Mouse (Mus musculus): ENCODE data around the gene Ralgps2. TPM values are rescaled to one million over a fixed set of nuclear protein-coding genes. Genes with fewer than 3 reads are reported as not detected.
A peak's percentile ranks its signal among the peaks of the same experiment; 100 is the strongest.

Ralgps2 gene
- 50.5 and 65.8 TPM in 2 replicates for polyA plus RNA-seq (2011; ENCODE audit: insufficient read depth, insufficient read length, low read depth, missing spikeins)

DNA sequence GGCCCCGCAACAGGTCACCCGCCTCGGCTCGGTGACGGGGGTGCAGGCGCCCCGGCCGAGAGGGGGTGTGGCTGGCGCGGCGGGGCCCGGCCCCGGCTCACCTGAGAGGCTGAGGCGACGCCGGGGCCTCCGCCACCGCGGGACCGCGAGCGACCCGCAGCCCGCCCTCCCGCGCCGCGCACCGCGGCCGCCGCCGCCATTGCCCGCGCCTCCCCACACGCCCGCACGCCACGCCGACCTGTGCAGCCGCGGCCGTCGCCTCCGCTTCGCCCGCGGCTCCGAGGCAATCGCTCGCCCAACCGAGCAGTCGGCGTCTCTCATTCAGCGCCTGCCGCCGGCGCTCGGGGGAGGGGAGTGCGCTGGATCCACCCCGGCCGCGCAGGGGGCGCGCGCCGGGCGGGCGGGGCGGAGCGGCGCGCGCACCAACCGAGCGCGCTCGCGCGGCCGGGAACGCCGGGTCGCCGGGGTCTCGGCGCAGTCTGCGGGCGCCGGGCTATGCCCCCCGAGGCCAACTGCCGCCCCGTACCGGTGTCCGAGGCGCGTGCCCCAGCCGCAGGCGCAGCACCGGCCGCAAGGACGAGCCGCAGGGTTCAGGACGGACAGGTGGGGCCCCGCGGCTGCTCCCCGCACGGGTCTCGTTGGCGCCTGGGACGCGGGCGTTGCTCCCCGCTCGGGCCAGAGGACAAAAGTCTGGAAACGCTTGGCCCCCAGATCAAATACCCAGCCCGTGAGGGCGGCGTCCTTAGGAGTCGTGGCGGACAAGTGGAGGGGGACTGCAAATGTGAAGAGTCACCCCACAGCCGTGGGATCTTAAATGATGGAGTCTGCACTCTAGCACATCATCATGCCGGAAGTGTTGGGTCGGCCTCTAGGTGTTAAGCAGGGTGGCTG lies at the start of gene Ralgps2:
Gene Ralgps2 (minus strand): TSS at position 376 of the 891 bp plus-strand sequence.
- Histone ChIP-seq H3K36me3 (ENCODE audit: control insufficient read depth, insufficient read depth, low read length, poor library complexity, severe bottlenecking) (no peaks in the 10 kb centered on the region), H3K9me3 (replicated peaks; ENCODE audit: control insufficient read depth, insufficient read depth, low read length, poor library complexity, severe bottlenecking) (no peaks in the 10 kb centered on the region), H3K27ac (ENCODE audit: insufficient read depth, low read length) (peak within 1 kb of the TSS; percentile 60), H3K4me1 (ENCODE audit: control insufficient read depth, insufficient read depth, low read length) (peaks cover 5% of the 10 kb centered on the region), H3K27me3 (ENCODE audit: control insufficient read depth, insufficient read depth, low read length, poor library complexity, severe bottlenecking) (no peaks in the 10 kb centered on the region; the same call in 1 of the 2 replicates), H3K9ac (ENCODE audit: low read depth, poor library complexity, severe bottlenecking) (peak within 1 kb of the TSS; percentile 94), H3K4me3 (ENCODE audit: low read depth, low read length) (peak within 1 kb of the TSS; percentile 90)
- TF ChIP-seq EP300 (IDR thresholded peaks at IDR 0.05; ENCODE audit: insufficient read depth, low read depth, low read length): no peak
- no peak for TF ChIP-seq POLR2A (IDR thresholded peaks at IDR 0.05; ENCODE audit: insufficient read depth, low read length)
- no peak for TF ChIP-seq CTCF (IDR thresholded peaks at IDR 0.05; ENCODE audit: low read depth, low read length)

DNA sequence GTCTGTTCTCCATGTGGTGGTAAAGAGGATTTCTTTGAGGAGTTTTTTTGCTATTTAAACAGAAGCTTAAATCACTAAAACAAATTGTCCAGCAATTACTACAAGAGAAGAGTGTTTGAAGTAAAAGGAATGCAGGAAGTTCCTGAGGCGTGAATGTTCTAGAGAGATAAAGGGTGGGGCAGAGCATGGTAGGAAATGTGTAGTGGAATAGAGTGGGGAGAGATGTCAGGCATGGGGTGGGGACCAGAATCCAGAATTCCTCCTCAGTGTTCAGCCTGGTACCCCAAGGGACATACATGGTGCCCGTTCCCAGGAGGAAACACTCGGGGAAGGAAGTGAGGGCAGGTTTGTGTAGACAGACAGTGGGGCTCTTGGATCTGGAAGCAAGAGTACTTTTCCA lies 48.1 kb upstream of the Ralgps2 start:
- Histone ChIP-seq H3K9me3 (replicated peaks; ENCODE audit: control insufficient read depth, insufficient read depth, low read length, poor library complexity, severe bottlenecking) (no peaks in the 10 kb centered on the region), H3K27me3 (ENCODE audit: control insufficient read depth, insufficient read depth, low read length, poor library complexity, severe bottlenecking) (no peaks in the 10 kb centered on the region), H3K4me1 (ENCODE audit: control insufficient read depth, insufficient read depth, low read length) (peaks cover 10% of the 10 kb centered on the region), H3K27ac (ENCODE audit: insufficient read depth, low read length) (no peak overlapping the region), H3K36me3 (ENCODE audit: control insufficient read depth, insufficient read depth, low read length, poor library complexity, severe bottlenecking) (no peaks in the 10 kb centered on the region), H3K9ac (ENCODE audit: low read depth, poor library complexity, severe bottlenecking) (no peak overlapping the region), H3K4me3 (ENCODE audit: low read depth, low read length) (no peak overlapping the region)
- no peak for TF ChIP-seq POLR2A (IDR thresholded peaks at IDR 0.05; ENCODE audit: insufficient read depth, low read length)
- TF ChIP-seq CTCF (IDR thresholded peaks at IDR 0.05; ENCODE audit: low read depth, low read length): no peak
- no peak for TF ChIP-seq EP300 (IDR thresholded peaks at IDR 0.05; ENCODE audit: insufficient read depth, low read depth, low read length)

DNA sequence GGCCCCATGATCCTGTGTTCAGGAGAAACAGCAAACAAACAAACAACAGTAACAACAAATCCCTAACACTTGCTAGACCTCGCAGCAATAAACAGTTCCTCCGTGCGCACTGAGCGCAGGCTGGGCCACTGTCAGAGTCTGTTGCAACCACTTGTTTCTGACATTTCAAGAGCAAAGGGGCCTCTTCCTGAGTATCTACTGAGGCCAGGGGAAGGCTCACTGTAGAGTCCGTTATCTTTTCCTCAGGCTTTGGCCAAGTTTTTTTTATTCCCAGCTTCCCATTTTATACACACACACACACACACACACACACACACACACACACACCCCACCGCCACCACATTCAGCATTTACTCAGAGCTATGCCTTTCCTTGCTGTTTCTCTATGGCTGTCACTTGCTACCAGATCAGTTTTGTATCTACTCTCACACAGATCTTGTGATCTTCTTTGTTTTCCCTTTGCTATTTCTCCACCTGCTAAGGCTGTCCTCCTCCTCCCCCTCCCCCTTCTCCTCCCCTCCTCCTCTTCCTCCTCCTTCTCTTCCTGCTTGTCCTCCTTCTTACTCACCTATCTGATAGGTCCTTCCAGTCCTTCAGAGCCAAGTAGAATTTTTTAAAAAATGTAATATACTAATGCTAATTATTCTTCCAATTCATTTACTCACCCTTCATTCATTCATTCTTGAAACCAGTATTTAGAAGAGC lies 47.4 kb upstream of the Ralgps2 start:
- Histone ChIP-seq H3K27me3 (ENCODE audit: control insufficient read depth, insufficient read depth, low read length, poor library complexity, severe bottlenecking) (no peaks in the 10 kb centered on the region), H3K9ac (ENCODE audit: low read depth, poor library complexity, severe bottlenecking) (no peak overlapping the region), H3K36me3 (ENCODE audit: control insufficient read depth, insufficient read depth, low read length, poor library complexity, severe bottlenecking) (no peaks in the 10 kb centered on the region), H3K4me3 (ENCODE audit: low read depth, low read length) (no peak overlapping the region), H3K9me3 (replicated peaks; ENCODE audit: control insufficient read depth, insufficient read depth, low read length, poor library complexity, severe bottlenecking) (no peaks in the 10 kb centered on the region), H3K27ac (ENCODE audit: insufficient read depth, low read length) (no peak overlapping the region), H3K4me1 (ENCODE audit: control insufficient read depth, insufficient read depth, low read length) (peaks cover 15% of the 10 kb centered on the region)
- TF ChIP-seq CTCF (IDR thresholded peaks at IDR 0.05; ENCODE audit: low read depth, low read length): no peak
- TF ChIP-seq EP300 (IDR thresholded peaks at IDR 0.05; ENCODE audit: insufficient read depth, low read depth, low read length): no peak
- TF ChIP-seq POLR2A (IDR thresholded peaks at IDR 0.05; ENCODE audit: insufficient read depth, low read length): no peak

GRCm38 (mm10) chr1:156985657-156986640 lies 46.5 kb upstream of the Ralgps2 start:
- TF ChIP-seq POLR2A (IDR thresholded peaks at IDR 0.05; ENCODE audit: insufficient read depth, low read length) (no peak), CTCF (IDR thresholded peaks at IDR 0.05; ENCODE audit: low read depth, low read length) (no peak), EP300 (IDR thresholded peaks at IDR 0.05; ENCODE audit: insufficient read depth, low read depth, low read length) (0 out of 2 replicates have a peak, but pooled peaks have one; percentile 21)
- H3K9ac ChIP-seq (ENCODE audit: low read depth, poor library complexity, severe bottlenecking): no peak overlapping the region
- H3K4me3 ChIP-seq (ENCODE audit: low read depth, low read length): no peak overlapping the region
- no peaks in the 10 kb centered on the region for H3K9me3 ChIP-seq (replicated peaks; ENCODE audit: control insufficient read depth, insufficient read depth, low read length, poor library complexity, severe bottlenecking)
- no peaks in the 10 kb centered on the region for H3K36me3 ChIP-seq (ENCODE audit: control insufficient read depth, insufficient read depth, low read length, poor library complexity, severe bottlenecking)
- H3K27me3 ChIP-seq (ENCODE audit: control insufficient read depth, insufficient read depth, low read length, poor library complexity, severe bottlenecking): no peaks in the 10 kb centered on the region
- H3K4me1 ChIP-seq (ENCODE audit: control insufficient read depth, insufficient read depth, low read length): peaks cover 15% of the 10 kb centered on the region
- H3K27ac ChIP-seq (ENCODE audit: insufficient read depth, low read length): no peak overlapping the region

- TF ChIP-seq POLR2A (IDR thresholded peaks at IDR 0.05; ENCODE audit: insufficient read depth, low read length) (no peak), EP300 (IDR thresholded peaks at IDR 0.05; ENCODE audit: insufficient read depth, low read depth, low read length) (peak; percentile 79), CTCF (IDR thresholded peaks at IDR 0.05; ENCODE audit: low read depth, low read length) (no peak)
- Histone ChIP-seq H3K27ac (ENCODE audit: insufficient read depth, low read length) (peak overlapping the region; percentile 32), H3K27me3 (ENCODE audit: control insufficient read depth, insufficient read depth, low read length, poor library complexity, severe bottlenecking) (no peaks in the 10 kb centered on the region)
These were observed 43.8 kb upstream of the Ralgps2 start for GRCm38 (mm10) chr1:156983009-156983870.

More at GRCm38 (mm10) chr1:156983009-156983870, 43.8 kb upstream of the Ralgps2 start:
- Histone ChIP-seq H3K9me3 (replicated peaks; ENCODE audit: control insufficient read depth, insufficient read depth, low read length, poor library complexity, severe bottlenecking) (no peaks in the 10 kb centered on the region), H3K36me3 (ENCODE audit: control insufficient read depth, insufficient read depth, low read length, poor library complexity, severe bottlenecking) (no peaks in the 10 kb centered on the region), H3K9ac (ENCODE audit: low read depth, poor library complexity, severe bottlenecking) (no peak overlapping the region), H3K4me3 (ENCODE audit: low read depth, low read length) (no peak overlapping the region), H3K4me1 (ENCODE audit: control insufficient read depth, insufficient read depth, low read length) (peaks cover 14% of the 10 kb centered on the region)

All from ES-Bruce4 (cell line).